Mouse (Mus musculus): ENCODE measurements around the gene Twnk.

DNA sequence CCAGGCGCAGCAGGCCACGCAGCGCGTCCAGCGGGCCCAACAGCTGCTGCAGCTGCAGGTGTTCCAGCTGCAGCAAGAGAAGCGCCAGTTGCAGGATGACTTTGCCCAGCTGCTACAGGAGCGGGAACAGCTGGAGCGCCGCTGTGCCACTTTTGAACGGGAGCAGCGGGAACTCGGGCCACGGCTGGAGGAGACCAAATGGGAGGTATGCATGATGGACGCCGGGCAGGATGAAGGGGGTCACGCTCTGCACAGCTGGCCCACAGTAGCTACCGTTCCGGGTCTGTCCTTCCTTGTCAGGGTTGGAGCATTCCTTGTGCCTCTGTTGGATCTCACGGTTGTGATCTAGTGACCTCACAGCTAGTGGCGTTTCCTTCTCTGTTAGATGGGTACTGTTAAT is 19.3 kb downstream of the Twnk start:
- no peak for TF ChIP-seq CTCF (IDR thresholded peaks at IDR 0.05; ENCODE audit: extremely low read depth, insufficient read length, insufficient replicate concordance, low read depth, low read length)
- no peak for TF ChIP-seq POLR2A (IDR thresholded peaks at IDR 0.05; ENCODE audit: low read depth, low read length)

Data from small intestine, adult 2 months (tissue).